Mouse (Mus musculus): ENCODE results near the gene Wap. TPM values are rescaled to one million over a fixed set of nuclear protein-coding genes. Genes with fewer than 3 reads are reported as not detected.

Wap gene
- polyA plus RNA-seq, 1 experiment from 2014 or later: not detected

GRCm38 (mm10) chr11:6644566-6644965 is 6.1 kb upstream of the Wap start:
- no peaks in the 10 kb centered on the region for H3K27me3 ChIP-seq (ENCODE audit: control insufficient read depth, insufficient read depth, low read length)
- ATAC-seq (ENCODE audit: insufficient read depth, low FRiP score, low TSS enrichment) (no peak), DNase-seq (ENCODE audit: low spot score) (no peak)
- WGBS: 72% methylated on average over 6 of the region's 6 CpGs
- H3K9me3 ChIP-seq (ENCODE audit: control insufficient read depth, low read length): no peaks in the 10 kb centered on the region
- H3K9ac ChIP-seq (ENCODE audit: low read length): no peak overlapping the region
- H3K27ac ChIP-seq (ENCODE audit: low read depth, low read length): no peak overlapping the region
- no peaks in the 10 kb centered on the region for H3K36me3 ChIP-seq (ENCODE audit: control insufficient read depth, insufficient read depth, low read length)
- H3K4me3 ChIP-seq (ENCODE audit: low read depth, low read length): no peak overlapping the region
- no peak overlapping the region for H3K4me2 ChIP-seq (ENCODE audit: low read depth)
- no peaks in the 10 kb centered on the region for H3K4me1 ChIP-seq (ENCODE audit: control insufficient read depth, insufficient read depth, low read length)

DNA sequence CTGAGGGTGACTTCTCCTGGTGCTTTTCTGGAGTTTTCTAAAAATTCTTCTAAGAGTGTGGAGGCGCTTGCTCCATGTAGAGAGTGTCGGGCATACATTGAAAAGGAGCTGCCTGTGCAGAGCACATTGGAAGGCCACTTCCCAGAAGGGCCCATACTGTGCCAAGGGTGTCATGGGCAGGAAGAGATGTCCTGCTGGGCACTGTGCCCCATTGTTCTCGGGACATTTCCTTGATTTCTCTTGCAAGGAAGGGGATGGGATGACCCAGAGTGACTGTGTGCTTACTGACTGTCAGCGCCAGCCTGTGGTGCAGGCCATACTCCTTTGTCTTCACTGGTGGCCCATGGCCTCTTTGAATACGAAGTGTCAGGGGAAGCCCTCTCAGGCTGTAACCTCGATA is 635 bp upstream of the Wap start:
- 70% methylated on average over 6 of the region's 6 CpGs for WGBS
- H3K9ac ChIP-seq (ENCODE audit: low read length): no peak overlapping the region
- no peak for DNase-seq (ENCODE audit: low spot score)
- H3K4me2 ChIP-seq (ENCODE audit: low read depth): no peak overlapping the region
- H3K9me3 ChIP-seq (ENCODE audit: control insufficient read depth, low read length): no peaks in the 10 kb centered on the region
- no peak overlapping the region for H3K4me3 ChIP-seq (ENCODE audit: low read depth, low read length)
- no peaks in the 10 kb centered on the region for H3K4me1 ChIP-seq (ENCODE audit: control insufficient read depth, insufficient read depth, low read length)
- H3K36me3 ChIP-seq (ENCODE audit: control insufficient read depth, insufficient read depth, low read length): no peaks in the 10 kb centered on the region
- H3K27me3 ChIP-seq (ENCODE audit: control insufficient read depth, insufficient read depth, low read length): no peaks in the 10 kb centered on the region
- no peak for ATAC-seq (ENCODE audit: insufficient read depth, low FRiP score, low TSS enrichment)
- no peak overlapping the region for H3K27ac ChIP-seq (ENCODE audit: low read depth, low read length)

GRCm38 (mm10) chr11:6636150-6636549 is 2.3 kb downstream of the Wap start:
- 72% methylated on average over 8 of the region's 8 CpGs for WGBS

DNA sequence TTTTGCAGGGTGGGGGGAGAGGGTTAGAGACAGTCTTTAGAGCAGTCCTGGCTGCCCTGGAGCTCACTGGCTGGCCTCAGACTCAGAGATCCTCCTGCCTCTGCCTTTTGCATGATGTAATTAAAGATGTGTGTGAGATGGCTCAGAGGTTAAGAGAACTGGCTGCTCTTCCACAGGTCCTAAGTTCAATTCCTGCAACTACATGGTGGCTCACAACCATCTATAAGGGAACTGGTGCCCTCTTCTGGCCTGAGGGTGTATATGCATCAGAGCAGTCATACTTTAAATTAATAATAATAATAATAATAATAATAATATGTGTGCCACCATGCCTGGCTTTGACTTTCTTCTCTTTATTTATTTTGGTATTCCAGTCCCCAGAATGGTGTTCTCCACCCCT is 8.8 kb downstream of the Wap start:
- Histone ChIP-seq H3K9me3 (ENCODE audit: control insufficient read depth, low read length) (no peaks in the 10 kb centered on the region), H3K27me3 (ENCODE audit: control insufficient read depth, insufficient read depth, low read length) (no peaks in the 10 kb centered on the region), H3K4me2 (ENCODE audit: low read depth) (no peak overlapping the region), H3K4me1 (ENCODE audit: control insufficient read depth, insufficient read depth, low read length) (peaks cover 8% of the 10 kb centered on the region; the same call in 1 of the 2 replicates), H3K9ac (ENCODE audit: low read length) (no peak overlapping the region), H3K4me3 (ENCODE audit: low read depth, low read length) (no peak overlapping the region), H3K36me3 (ENCODE audit: control insufficient read depth, insufficient read depth, low read length) (no peaks in the 10 kb centered on the region), H3K27ac (ENCODE audit: low read depth, low read length) (no peak overlapping the region)
- DNase-seq (ENCODE audit: low spot score) (no peak), ATAC-seq (ENCODE audit: insufficient read depth, low FRiP score, low TSS enrichment) (no peak)

More at GRCm38 (mm10) chr11:6636150-6636549, 2.3 kb downstream of the Wap start:
- Histone ChIP-seq H3K4me1 (ENCODE audit: control insufficient read depth, insufficient read depth, low read length) (no peaks in the 10 kb centered on the region), H3K27me3 (ENCODE audit: control insufficient read depth, insufficient read depth, low read length) (no peaks in the 10 kb centered on the region), H3K4me2 (ENCODE audit: low read depth) (no peak overlapping the region), H3K9ac (ENCODE audit: low read length) (no peak overlapping the region), H3K9me3 (ENCODE audit: control insufficient read depth, low read length) (no peaks in the 10 kb centered on the region), H3K4me3 (ENCODE audit: low read depth, low read length) (no peak overlapping the region), H3K27ac (ENCODE audit: low read depth, low read length) (no peak overlapping the region), H3K36me3 (ENCODE audit: control insufficient read depth, insufficient read depth, low read length) (no peaks in the 10 kb centered on the region)
- ATAC-seq (ENCODE audit: insufficient read depth, low FRiP score, low TSS enrichment) (no peak), DNase-seq (ENCODE audit: low spot score) (no peak)

DNA sequence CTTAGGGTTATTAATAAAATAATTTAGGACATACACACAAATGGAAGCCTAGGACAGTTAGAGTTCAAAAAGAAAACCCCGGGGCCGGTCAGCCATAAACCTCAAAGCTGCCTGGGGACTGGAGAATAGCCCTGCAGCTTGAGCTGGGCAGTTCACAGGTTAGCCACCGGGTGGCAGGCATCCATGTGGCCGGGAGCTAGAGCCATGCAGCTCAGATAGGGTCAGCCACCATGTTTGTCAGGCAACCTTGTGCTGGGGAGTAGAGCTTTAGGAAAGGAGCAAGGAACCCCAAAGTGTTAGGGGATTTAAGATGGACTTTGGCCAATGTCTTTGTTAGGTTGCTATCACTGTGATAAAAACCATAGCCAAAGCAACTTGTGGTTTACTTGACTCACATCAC is 9.9 kb downstream of the Wap start:
- WGBS: 13% methylated on average over 4 of the region's 4 CpGs
- Histone ChIP-seq H3K4me1 (ENCODE audit: control insufficient read depth, insufficient read depth, low read length) (peaks cover 9% of the 10 kb centered on the region; the same call in 1 of the 2 replicates), H3K9ac (ENCODE audit: low read length) (no peak overlapping the region), H3K9me3 (ENCODE audit: control insufficient read depth, low read length) (no peaks in the 10 kb centered on the region), H3K27me3 (ENCODE audit: control insufficient read depth, insufficient read depth, low read length) (no peaks in the 10 kb centered on the region), H3K36me3 (ENCODE audit: control insufficient read depth, insufficient read depth, low read length) (peaks cover 4% of the 10 kb centered on the region), H3K4me3 (ENCODE audit: low read depth, low read length) (no peak overlapping the region), H3K27ac (ENCODE audit: low read depth, low read length) (no peak overlapping the region), H3K4me2 (ENCODE audit: low read depth) (no peak overlapping the region)
- peak; percentile 57 for DNase-seq (ENCODE audit: low spot score)
- ATAC-seq (ENCODE audit: insufficient read depth, low FRiP score, low TSS enrichment): no peak

DNA sequence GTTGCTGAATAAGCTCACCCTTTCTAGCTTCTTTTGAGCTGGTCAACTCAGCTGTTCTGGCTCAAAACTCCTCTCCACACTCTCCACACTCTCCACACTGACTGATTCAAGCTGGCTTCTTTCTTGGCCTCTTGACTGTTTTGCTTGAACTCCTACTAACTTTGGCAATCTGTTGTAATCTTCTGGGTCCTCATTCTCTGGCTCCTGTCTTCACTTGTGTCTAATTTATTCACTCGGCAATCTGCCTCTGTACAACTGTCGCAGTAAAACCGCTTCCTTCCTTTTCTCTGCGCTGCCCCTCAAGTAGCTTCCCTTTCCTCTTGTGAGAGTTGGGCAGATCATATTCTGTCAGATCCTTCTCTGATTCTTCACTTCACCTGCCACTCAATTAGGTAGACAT is 10.7 kb downstream of the Wap start:
- 94% methylated on average over 4 of the region's 4 CpGs for WGBS
- Histone ChIP-seq H3K9me3 (ENCODE audit: control insufficient read depth, low read length) (no peaks in the 10 kb centered on the region), H3K9ac (ENCODE audit: low read length) (no peak overlapping the region), H3K4me2 (ENCODE audit: low read depth) (no peak overlapping the region), H3K4me3 (ENCODE audit: low read depth, low read length) (no peak overlapping the region), H3K4me1 (ENCODE audit: control insufficient read depth, insufficient read depth, low read length) (peaks cover 9% of the 10 kb centered on the region; the same call in 1 of the 2 replicates), H3K36me3 (ENCODE audit: control insufficient read depth, insufficient read depth, low read length) (peaks cover 8% of the 10 kb centered on the region), H3K27me3 (ENCODE audit: control insufficient read depth, insufficient read depth, low read length) (no peaks in the 10 kb centered on the region), H3K27ac (ENCODE audit: low read depth, low read length) (no peak overlapping the region)
- DNase-seq (ENCODE audit: low spot score) (no peak), ATAC-seq (ENCODE audit: insufficient read depth, low FRiP score, low TSS enrichment) (no peak)

GRCm38 (mm10) chr11:6626388-6626772 is 12.1 kb downstream of the Wap start:
- no peak for DNase-seq (ENCODE audit: low spot score)
- Histone ChIP-seq H3K27ac (ENCODE audit: low read depth, low read length) (peak overlapping the region; percentile 37), H3K4me1 (ENCODE audit: control insufficient read depth, insufficient read depth, low read length) (peaks cover 9% of the 10 kb centered on the region; the same call in 1 of the 2 replicates), H3K4me3 (ENCODE audit: low read depth, low read length) (peak overlapping the region; percentile 67), H3K9me3 (ENCODE audit: control insufficient read depth, low read length) (no peaks in the 10 kb centered on the region), H3K36me3 (ENCODE audit: control insufficient read depth, insufficient read depth, low read length) (peaks cover 14% of the 10 kb centered on the region), H3K27me3 (ENCODE audit: control insufficient read depth, insufficient read depth, low read length) (no peaks in the 10 kb centered on the region), H3K4me2 (ENCODE audit: low read depth) (peak overlapping the region; percentile 89), H3K9ac (ENCODE audit: low read length) (peak overlapping the region; percentile 67)
- 11% methylated on average over 16 of the region's 16 CpGs for WGBS
- ATAC-seq (ENCODE audit: insufficient read depth, low FRiP score, low TSS enrichment): peak; percentile 11

- DNase-seq (ENCODE audit: low spot score) (peak; percentile 98), ATAC-seq (ENCODE audit: insufficient read depth, low FRiP score, low TSS enrichment) (peak; percentile 95)
- H3K36me3 ChIP-seq (ENCODE audit: control insufficient read depth, insufficient read depth, low read length): peaks cover 18% of the 10 kb centered on the region
- peak within 1 kb of the TSS; percentile 37 for H3K27ac ChIP-seq (ENCODE audit: low read depth, low read length)
- peak within 1 kb of the TSS; percentile 67 for H3K4me3 ChIP-seq (ENCODE audit: low read depth, low read length)
- under 1% methylated on average over 64 of the region's 66 CpGs for WGBS
- H3K4me2 ChIP-seq (ENCODE audit: low read depth): peak within 1 kb of the TSS; percentile 89
- H3K9ac ChIP-seq (ENCODE audit: low read length): peak within 1 kb of the TSS; percentile 67
- H3K9me3 ChIP-seq (ENCODE audit: control insufficient read depth, low read length): no peaks in the 10 kb centered on the region
- no peaks in the 10 kb centered on the region for H3K27me3 ChIP-seq (ENCODE audit: control insufficient read depth, insufficient read depth, low read length)
- peaks cover 9% of the 10 kb centered on the region; the same call in 1 of the 2 replicates for H3K4me1 ChIP-seq (ENCODE audit: control insufficient read depth, insufficient read depth, low read length)
Measured at GRCm38 (mm10) chr11:6625478-6626387, 12.7 kb downstream of the Wap start, which contains the start of gene Tbrg4. TSS of gene Tbrg4 (minus strand) at chr11:6626067.

Measured in neural tube, embryonic 11.5 days (tissue).